Mouse (Mus musculus): ENCODE measurements around the gene Arhgef10l. TPM values are rescaled to one million over a fixed set of nuclear protein-coding genes. Genes with fewer than 3 reads are reported as not detected.

The Arhgef10l gene
- polyA plus RNA-seq, 1 experiment: 26.0 TPM

- H3K27ac ChIP-seq (ENCODE audit: control insufficient read depth, insufficient read depth, low read length): no peak overlapping the region
Measured at GRCm38 (mm10) chr4:140709111-140709510, 43.3 kb upstream of the Arhgef10l start.

GRCm38 (mm10) chr4:140708297-140708927, 42.6 kb upstream of the Arhgef10l start:
- Histone ChIP-seq H3K27me3 (ENCODE audit: control insufficient read depth, insufficient read depth, low read length) (no peaks in the 10 kb centered on the region), H3K4me3 (ENCODE audit: control insufficient read depth, insufficient read depth, low read length) (no peak overlapping the region), H3K27ac (ENCODE audit: control insufficient read depth, insufficient read depth, low read length) (no peak overlapping the region), H3K36me3 (ENCODE audit: control insufficient read depth, insufficient read depth, low read length) (peaks cover 46% of the 10 kb centered on the region), H3K4me1 (replicated peaks; ENCODE audit: control insufficient read depth, insufficient read depth, low read length) (peaks cover 5% of the 10 kb centered on the region)
- TF ChIP-seq CTCF (IDR thresholded peaks at IDR 0.05; ENCODE audit: borderline replicate concordance, control insufficient read depth, extremely low read depth, insufficient read depth, low read length, poor library complexity) (no peak), POLR2A (IDR thresholded peaks at IDR 0.05; ENCODE audit: control insufficient read depth, extremely low read depth, insufficient read depth, low read length, poor library complexity) (no peak)
- WGBS: 96% methylated on average over 18 of the region's 18 CpGs
- DNase-seq: no peak

More at GRCm38 (mm10) chr4:140709111-140709510, 43.3 kb upstream of the Arhgef10l start:
- Histone ChIP-seq H3K4me3 (ENCODE audit: control insufficient read depth, insufficient read depth, low read length) (no peak overlapping the region), H3K36me3 (ENCODE audit: control insufficient read depth, insufficient read depth, low read length) (peaks cover 51% of the 10 kb centered on the region), H3K27me3 (ENCODE audit: control insufficient read depth, insufficient read depth, low read length) (no peaks in the 10 kb centered on the region), H3K4me1 (replicated peaks; ENCODE audit: control insufficient read depth, insufficient read depth, low read length) (no peaks in the 10 kb centered on the region; the same call in 1 of the 2 replicates)
- no peak for DNase-seq
- no peak for TF ChIP-seq POLR2A (IDR thresholded peaks at IDR 0.05; ENCODE audit: control insufficient read depth, extremely low read depth, insufficient read depth, low read length, poor library complexity)
- no peak for TF ChIP-seq CTCF (IDR thresholded peaks at IDR 0.05; ENCODE audit: borderline replicate concordance, control insufficient read depth, extremely low read depth, insufficient read depth, low read length, poor library complexity)
- WGBS: 93% methylated on average over 7 of the region's 7 CpGs

- Histone ChIP-seq H3K36me3 (ENCODE audit: control insufficient read depth, insufficient read depth, low read length) (peaks cover 38% of the 10 kb centered on the region), H3K4me1 (replicated peaks; ENCODE audit: control insufficient read depth, insufficient read depth, low read length) (peaks cover 8% of the 10 kb centered on the region)
- WGBS: 90% methylated on average over 4 of the region's 4 CpGs
Measured at GRCm38 (mm10) chr4:140707615-140708014, 41.8 kb upstream of the Arhgef10l start.

GRCm38 (mm10) chr4:140704166-140704565, 38.4 kb upstream of the Arhgef10l start:
- H3K4me1 ChIP-seq (replicated peaks; ENCODE audit: control insufficient read depth, insufficient read depth, low read length): peaks cover 23% of the 10 kb centered on the region
- no peak overlapping the region for H3K4me3 ChIP-seq (ENCODE audit: control insufficient read depth, insufficient read depth, low read length)
- H3K27ac ChIP-seq (ENCODE audit: control insufficient read depth, insufficient read depth, low read length): no peak overlapping the region
- DNase-seq: no peak
- WGBS: 65% methylated on average over 4 of the region's 4 CpGs
- TF ChIP-seq CTCF (IDR thresholded peaks at IDR 0.05; ENCODE audit: borderline replicate concordance, control insufficient read depth, extremely low read depth, insufficient read depth, low read length, poor library complexity): no peak
- H3K27me3 ChIP-seq (ENCODE audit: control insufficient read depth, insufficient read depth, low read length): no peaks in the 10 kb centered on the region
- H3K36me3 ChIP-seq (ENCODE audit: control insufficient read depth, insufficient read depth, low read length): peaks cover 14% of the 10 kb centered on the region

More at GRCm38 (mm10) chr4:140707615-140708014, 41.8 kb upstream of the Arhgef10l start:
- Histone ChIP-seq H3K27me3 (ENCODE audit: control insufficient read depth, insufficient read depth, low read length) (no peaks in the 10 kb centered on the region), H3K4me3 (ENCODE audit: control insufficient read depth, insufficient read depth, low read length) (no peak overlapping the region), H3K27ac (ENCODE audit: control insufficient read depth, insufficient read depth, low read length) (no peak overlapping the region)
- no peak for TF ChIP-seq CTCF (IDR thresholded peaks at IDR 0.05; ENCODE audit: borderline replicate concordance, control insufficient read depth, extremely low read depth, insufficient read depth, low read length, poor library complexity)
- no peak for TF ChIP-seq POLR2A (IDR thresholded peaks at IDR 0.05; ENCODE audit: control insufficient read depth, extremely low read depth, insufficient read depth, low read length, poor library complexity)
- DNase-seq: no peak

- Histone ChIP-seq H3K27me3 (ENCODE audit: control insufficient read depth, insufficient read depth, low read length) (no peaks in the 10 kb centered on the region), H3K4me1 (replicated peaks; ENCODE audit: control insufficient read depth, insufficient read depth, low read length) (peaks cover 23% of the 10 kb centered on the region), H3K4me3 (ENCODE audit: control insufficient read depth, insufficient read depth, low read length) (no peak overlapping the region), H3K27ac (ENCODE audit: control insufficient read depth, insufficient read depth, low read length) (no peak overlapping the region), H3K36me3 (ENCODE audit: control insufficient read depth, insufficient read depth, low read length) (peaks cover 9% of the 10 kb centered on the region)
- TF ChIP-seq CTCF (IDR thresholded peaks at IDR 0.05; ENCODE audit: borderline replicate concordance, control insufficient read depth, extremely low read depth, insufficient read depth, low read length, poor library complexity) (no peak), POLR2A (IDR thresholded peaks at IDR 0.05; ENCODE audit: control insufficient read depth, extremely low read depth, insufficient read depth, low read length, poor library complexity) (no peak)
- WGBS: 51% methylated on average over 8 of the region's 8 CpGs
- DNase-seq: no peak
Measured at GRCm38 (mm10) chr4:140703636-140704035, 37.8 kb upstream of the Arhgef10l start.

GRCm38 (mm10) chr4:140702611-140703327, 37.0 kb upstream of the Arhgef10l start:
- peak overlapping the region; percentile 75 for H3K4me3 ChIP-seq (ENCODE audit: control insufficient read depth, insufficient read depth, low read length)
- peaks cover 23% of the 10 kb centered on the region for H3K4me1 ChIP-seq (replicated peaks; ENCODE audit: control insufficient read depth, insufficient read depth, low read length)
- H3K27ac ChIP-seq (ENCODE audit: control insufficient read depth, insufficient read depth, low read length): peak overlapping the region; percentile 15; the same call in 1 of the 2 replicates
- peak; percentile 86 for DNase-seq
- TF ChIP-seq CTCF (IDR thresholded peaks at IDR 0.05; ENCODE audit: borderline replicate concordance, control insufficient read depth, extremely low read depth, insufficient read depth, low read length, poor library complexity): no peak
- TF ChIP-seq POLR2A (IDR thresholded peaks at IDR 0.05; ENCODE audit: control insufficient read depth, extremely low read depth, insufficient read depth, low read length, poor library complexity): no peak
- peaks cover under 1% of the 10 kb centered on the region; the same call in 1 of the 2 replicates for H3K36me3 ChIP-seq (ENCODE audit: control insufficient read depth, insufficient read depth, low read length)
- H3K27me3 ChIP-seq (ENCODE audit: control insufficient read depth, insufficient read depth, low read length): no peaks in the 10 kb centered on the region
- 2% methylated on average over 60 of the region's 68 CpGs for WGBS

Measured in thymus, adult 2 months (tissue).